Mouse (Mus musculus) spleen, adult 2 months (tissue): Measurements from ENCODE around the gene Il17re. TPM values are rescaled to one million over a fixed set of nuclear protein-coding genes. Genes with fewer than 3 reads are reported as not detected.

Experiments used
- DNase-seq, 2 experiments: peaks; one replicate each; pipeline versions ENCODE4 v3.0.0 to v3.0.0-alpha.2; 2012 to 2021; ENCODE audit warnings: low spot score in 2 of 2, low read depth in 1 of 2
- H3K27ac ChIP-seq: fragments of 200-500 bp; 2 replicates; pipeline ENCODE4 v1.5.1; 2012; ENCODE audit warnings: low read length, inconsistent platforms; ENCODE audit not compliant: insufficient read depth
- H3K27me3 ChIP-seq: fragments of 200-500 bp; 2 replicates; pipeline ENCODE4 v1.6.1; 2012; ENCODE audit warnings: mild to moderate bottlenecking, moderate library complexity, low read length, inconsistent platforms; ENCODE audit not compliant: control insufficient read depth, insufficient read depth
- H3K36me3 ChIP-seq: fragments of 200-500 bp; 2 replicates; pipeline ENCODE4 v1.6.1; 2012; ENCODE audit warnings: mild to moderate bottlenecking, low read length, inconsistent platforms; ENCODE audit not compliant: control insufficient read depth, insufficient read depth
- H3K4me1 ChIP-seq: fragments of 200-500 bp; 2 replicates; pipeline ENCODE4 v1.6.1; 2011; ENCODE audit warnings: inconsistent platforms; ENCODE audit not compliant: control insufficient read depth, insufficient read depth, insufficient read length
- H3K4me3 ChIP-seq: fragments of 200-500 bp; 2 replicates; pipeline ENCODE4 v1.5.1; 2011; ENCODE audit warnings: mild to moderate bottlenecking, inconsistent platforms; ENCODE audit not compliant: insufficient read depth, insufficient read length; ENCODE audit errors: extremely low read depth
- CTCF ChIP-seq: fragments of 200-500 bp; IDR thresholded peaks from 2 replicates; pipeline ENCODE4 v1.5.1; 2011; ENCODE audit warnings: mild to moderate bottlenecking, inconsistent platforms; ENCODE audit not compliant: insufficient read depth, insufficient read length, insufficient replicate concordance; ENCODE audit errors: extremely low read depth
- POLR2A ChIP-seq: fragments of 200-500 bp; IDR thresholded peaks from 2 replicates; pipeline ENCODE4 v1.6.1; 2011; ENCODE audit warnings: low read depth, low read length, inconsistent platforms
- WGBS: fragments of 180-500 bp; shearing (Covaris S2); methylation state at CpG from one replicate; pipeline ENCODE4 v1.1.7; 2018; 5-methylcytosine and 5-hydroxymethylcytosine counted together
- polyA plus RNA-seq: library from polyadenylated mRNA; depleted of rRNA; stranded (reverse); fragments of >200 nt; gene quantifications from 2 replicates; pipeline ENCODE4 v1.2.3, GENCODE M21; 2012

Il17re gene
- polyA plus RNA-seq, 1 experiment, result 0.61 TPM

DNA sequence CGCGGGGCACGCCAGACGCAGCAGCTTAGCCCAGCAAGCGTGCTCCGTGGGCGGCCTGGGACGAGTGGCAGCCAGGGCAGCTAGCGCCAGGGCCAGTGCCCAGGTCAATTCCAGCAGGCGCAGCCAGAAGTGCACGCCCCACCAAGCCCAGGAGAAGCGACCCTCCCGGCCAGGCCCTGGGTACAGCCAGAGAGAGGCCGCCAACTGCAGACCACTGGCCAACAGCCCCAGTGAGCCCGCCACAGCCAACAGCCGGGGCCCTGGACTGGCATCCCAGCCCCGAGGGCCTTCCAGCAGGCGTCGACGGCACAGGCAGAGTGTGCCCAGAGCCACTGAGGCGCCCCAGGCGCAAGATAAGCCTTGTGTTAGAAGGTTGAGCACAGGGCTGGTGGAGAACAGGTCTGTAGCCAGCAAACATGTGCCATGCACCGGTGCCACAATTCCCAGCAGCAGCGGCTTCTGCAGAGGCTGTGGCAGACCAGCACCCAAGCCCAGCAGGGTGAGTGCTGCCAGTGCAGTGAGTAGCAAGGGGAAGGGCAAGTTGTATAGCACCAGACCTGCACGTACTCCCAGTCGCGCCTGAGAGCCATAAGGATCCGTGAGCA lies 36.9 kb downstream of the Il17re start:
- Histone ChIP-seq H3K36me3 (no peaks in the 10 kb centered on the region), H3K4me3 (peak overlapping the region; percentile 55; the same call in 1 of the 2 replicates), H3K27ac (peak overlapping the region; percentile 44), H3K27me3 (no peaks in the 10 kb centered on the region), H3K4me1 (peaks cover 8% of the 10 kb centered on the region)
- 61% methylated on average over 28 of the region's 28 CpGs for WGBS
- TF ChIP-seq CTCF, result no peak
- no peak for TF ChIP-seq POLR2A
- no peak for DNase-seq

DNA sequence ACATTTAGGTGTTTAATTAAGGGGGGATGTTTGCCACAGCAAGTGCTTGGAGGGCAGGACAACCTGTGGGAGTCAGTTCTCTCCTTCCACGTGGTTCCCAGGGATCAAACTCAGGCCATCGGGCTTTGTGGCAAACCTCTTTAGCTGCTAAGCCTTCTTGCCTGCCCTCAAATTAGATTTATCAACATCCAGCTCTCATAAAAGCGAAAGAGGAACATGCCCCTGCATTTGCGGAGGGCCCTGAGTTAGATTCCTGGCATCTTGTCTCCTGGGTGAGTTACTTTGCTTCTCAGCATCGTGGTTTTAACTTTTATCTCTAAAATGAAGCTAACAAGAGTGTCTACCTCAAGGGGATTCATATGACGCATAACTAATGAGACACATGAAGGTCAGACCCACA lies 41.1 kb downstream of the Il17re start:
- TF ChIP-seq POLR2A (no peak), CTCF (no peak)
- Histone ChIP-seq H3K36me3 (no peaks in the 10 kb centered on the region), H3K27me3 (no peaks in the 10 kb centered on the region), H3K4me1 (peaks cover 8% of the 10 kb centered on the region), H3K27ac (peak overlapping the region; percentile 15; the same call in 1 of the 2 replicates), H3K4me3 (no peak overlapping the region)
- WGBS, result 25% methylated on average over 6 of the region's 6 CpGs
- DNase-seq, result no peak

DNA sequence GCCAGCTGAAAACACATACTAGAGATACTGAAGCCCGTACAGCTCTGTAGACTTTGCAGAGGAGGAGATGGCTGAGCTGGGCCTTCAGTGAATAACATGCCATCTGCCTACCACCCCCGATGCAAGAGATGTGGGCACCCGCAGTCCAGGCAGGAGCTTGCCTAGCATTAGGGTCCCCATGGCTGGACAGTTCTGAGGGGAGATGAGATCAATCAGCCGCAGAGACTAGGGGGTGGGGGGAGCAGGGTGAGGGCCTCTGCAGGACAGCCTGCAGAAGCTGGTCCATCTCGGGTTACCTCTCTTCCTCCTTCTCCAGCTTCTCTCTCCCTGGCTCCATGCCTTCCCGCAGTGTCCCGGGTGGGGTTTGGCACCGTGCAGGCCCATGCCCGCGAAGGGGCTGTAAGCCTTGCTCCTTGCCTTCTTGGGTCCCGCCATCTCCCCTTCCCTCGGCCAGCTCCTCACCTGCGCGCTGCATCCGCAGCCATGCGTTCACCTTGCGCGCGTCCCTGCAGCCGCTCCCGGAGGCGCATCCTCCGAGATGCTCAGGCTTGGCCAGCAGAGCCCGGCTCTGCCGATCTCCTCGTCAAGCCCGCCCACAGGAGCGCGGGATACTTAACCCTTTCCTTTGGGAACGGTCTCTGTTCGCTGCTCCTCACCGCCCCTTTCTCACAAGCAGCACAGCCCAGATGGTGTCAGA lies 43.3 kb downstream of the Il17re start, which contains the start of gene Prrt3:
Gene Prrt3, minus strand, starts transcription at position 544 of the 697 bp plus-strand sequence.
- H3K4me3 ChIP-seq, result no peak within 1 kb of the TSS

GRCm38 (mm10) chr6:113502801-113503200 lies 44.5 kb downstream of the Il17re start:
- H3K27ac ChIP-seq, result no peak overlapping the region
- DNase-seq, result no peak
- no peak overlapping the region for H3K4me3 ChIP-seq
- TF ChIP-seq CTCF (no peak), POLR2A (no peak)
- no peaks in the 10 kb centered on the region for H3K27me3 ChIP-seq
- no peaks in the 10 kb centered on the region; the same call in none of the 2 replicates for H3K4me1 ChIP-seq
- WGBS, result 98% methylated on average over 2 of the region's 2 CpGs
- no peaks in the 10 kb centered on the region for H3K36me3 ChIP-seq

More for the DNA sequence above, 43.3 kb downstream of the Il17re start, which contains the start of gene Prrt3:
- Histone ChIP-seq H3K36me3 (no peaks in the 10 kb centered on the region), H3K4me1 (no peaks in the 10 kb centered on the region; the same call in none of the 2 replicates), H3K27me3 (no peaks in the 10 kb centered on the region), H3K27ac (no peak within 1 kb of the TSS)
- WGBS, result 38% methylated on average over 32 of the region's 32 CpGs
- TF ChIP-seq POLR2A (no peak), CTCF (no peak)
- no peak for DNase-seq

DNA sequence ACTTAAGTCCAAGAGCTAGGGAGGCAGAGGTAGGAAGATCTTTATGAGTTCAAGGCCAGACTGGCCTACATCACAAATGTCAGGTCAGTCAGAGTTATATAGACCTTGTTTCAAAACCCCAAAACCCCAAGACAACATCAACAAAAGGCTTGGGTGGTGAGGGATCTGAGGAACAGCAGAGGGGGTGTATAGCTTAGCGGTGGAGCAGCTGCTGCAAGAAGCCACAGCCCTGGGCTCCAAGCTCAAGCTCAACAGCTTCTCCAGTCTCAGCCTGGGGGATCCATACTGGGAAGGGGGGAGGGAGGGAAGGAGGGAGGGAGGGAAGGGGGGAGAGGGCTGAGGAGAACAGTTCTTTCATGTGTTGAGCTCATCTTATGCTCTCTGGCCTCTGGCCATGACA lies 47.4 kb downstream of the Il17re start:
- Histone ChIP-seq H3K27me3 (no peaks in the 10 kb centered on the region), H3K36me3 (no peaks in the 10 kb centered on the region), H3K27ac (no peak overlapping the region), H3K4me1 (no peaks in the 10 kb centered on the region; the same call in 1 of the 2 replicates), H3K4me3 (no peak overlapping the region)
- WGBS, result 63% methylated on average over 1 of the region's 1 CpGs
- TF ChIP-seq POLR2A (no peak), CTCF (no peak)
- no peak for DNase-seq

- Histone ChIP-seq H3K27ac (no peak overlapping the region), H3K27me3 (no peaks in the 10 kb centered on the region), H3K4me3 (no peak overlapping the region), H3K36me3 (0 out of 2 replicates have a peak, but pooled peaks cover 1% of the 10 kb centered on the region), H3K4me1 (no peaks in the 10 kb centered on the region)
- DNase-seq, result no peak
- TF ChIP-seq CTCF (no peak), POLR2A (no peak)
Measured at GRCm38 (mm10) chr6:113507130-113507529, 48.8 kb downstream of the Il17re start.
